Mouse (Mus musculus) liver, embryonic 11.5 days (tissue): ENCODE results near the gene Zfp809. TPM values are rescaled to one million over a fixed set of nuclear protein-coding genes. Genes with fewer than 3 reads are reported as not detected.

Source experiments
- polyA plus RNA-seq: library from polyadenylated mRNA; unstranded; fragments of >200 nt; fragmentation: Nextera tagmentation; extraction: Ambion mirVana; gene quantifications from 2 replicates; pipeline ENCODE4 v1.2.1, GENCODE M21; 2014

Gene Zfp809
- polyA plus RNA-seq, 1 experiment from 2014 or later: 19.7 TPM

Other genes with a start within 250 kb of the Zfp809 start
- 0.34 and 0.55 TPM in 2 replicates for gene Rgl3, start 236.3 kb upstream of the Zfp809 start, polyA plus RNA-seq
- 0.23 and 0.29 TPM in 2 replicates for gene Ccdc151, start 223.1 kb upstream of the Zfp809 start, polyA plus RNA-seq
- gene Prkcsh, start 222.9 kb upstream of the Zfp809 start, polyA plus RNA-seq: 89.4 and 89.5 TPM in 2 replicates
- gene Elavl3, start 173.7 kb upstream of the Zfp809 start, polyA plus RNA-seq: 0.19 and 0.25 TPM in 2 replicates
- gene Gm49318, start 154.5 kb upstream of the Zfp809 start, polyA plus RNA-seq: not detected in 2 replicates
- 5.5 and 7.5 TPM in 2 replicates for gene Zfp653, start 154.3 kb upstream of the Zfp809 start, polyA plus RNA-seq
- gene Ecsit, start 140.3 kb upstream of the Zfp809 start, polyA plus RNA-seq: 55.1 and 59.2 TPM in 2 replicates
- gene Cnn1, start 126.5 kb upstream of the Zfp809 start, polyA plus RNA-seq: 3.6 and 6.2 TPM in 2 replicates
- gene Elof1, start 108.5 kb upstream of the Zfp809 start, polyA plus RNA-seq: 159 and 169 TPM in 2 replicates
- 156 and 162 TPM in 2 replicates for gene Acp5, start 90.0 kb upstream of the Zfp809 start, polyA plus RNA-seq
- 66.6 and 67.9 TPM in 2 replicates for gene Pigyl, start 68.9 kb upstream of the Zfp809 start, polyA plus RNA-seq
- 0.13 and 0.15 TPM in 2 replicates for gene Zfp872, start 37.6 kb upstream of the Zfp809 start, polyA plus RNA-seq
- gene Zfp599, start 34.2 kb downstream of the Zfp809 start, polyA plus RNA-seq: 4.8 and 5.0 TPM in 2 replicates
- gene Zfp810, start 81.9 kb downstream of the Zfp809 start, polyA plus RNA-seq: 9.7 and 12.1 TPM in 2 replicates
- 42.6 and 45.5 TPM in 2 replicates for gene Anln, start 163.5 kb downstream of the Zfp809 start, polyA plus RNA-seq
- gene 9530077C05Rik, start 185.8 kb downstream of the Zfp809 start, polyA plus RNA-seq: 2.5 and 3.6 TPM in 2 replicates
- not detected in 2 replicates for gene Gm17545, start 228.6 kb downstream of the Zfp809 start, polyA plus RNA-seq
- gene Rp9, start 244.0 kb downstream of the Zfp809 start, polyA plus RNA-seq: 74.2 and 79.8 TPM in 2 replicates